Mouse (Mus musculus) CH12.LX (cell line): Measurements from ENCODE around the gene Kidins220. TPM values are rescaled to one million over a fixed set of nuclear protein-coding genes. Genes with fewer than 3 reads are reported as not detected.

Experiments
- DNase-seq: peaks from one replicate; pipeline ENCODE4 v3.0.0-alpha.2; 2013; ENCODE audit errors: extremely low read depth
- H3K27ac ChIP-seq: 2 replicates; pipeline ENCODE4 v1.5.1; 2012; ENCODE audit warnings: low read depth, mild to moderate bottlenecking, control low read depth, moderate library complexity; ENCODE audit not compliant: insufficient read depth
- H3K27me3 ChIP-seq: replicated peaks from 2 replicates; pipeline ENCODE3; 2012; ENCODE audit warnings: inconsistent platforms
- H3K36me3 ChIP-seq, 2 experiments: replicated peaks in 1 of 2; 2 replicates each; pipeline versions ENCODE3 to v1.6.1; 2012; ENCODE audit warnings: inconsistent platforms in 1 of 2, low read length in 1 of 2, mild to moderate bottlenecking in 1 of 2, mixed read lengths in 1 of 2, moderate library complexity in 1 of 2; ENCODE audit not compliant: control insufficient read depth in 1 of 2, insufficient read depth in 1 of 2
- H3K4me1 ChIP-seq, 2 experiments: 2 replicates each; pipeline ENCODE4 v1.6.1; 2012; ENCODE audit warnings: inconsistent platforms in 1 of 2, moderate library complexity in 1 of 2; ENCODE audit not compliant: insufficient read depth in 2 of 2, control insufficient read depth in 1 of 2
- H3K4me2 ChIP-seq: 2 replicates; pipeline ENCODE4 v1.6.1; 2012; ENCODE audit warnings: low read depth, mild to moderate bottlenecking, control low read depth; ENCODE audit not compliant: poor library complexity, insufficient read depth, severe bottlenecking
- H3K4me3 ChIP-seq, 3 experiments: fragments of 150-350 bp in 1 of 3; sonication (generic) in 1 of 3; replicated peaks in 1 of 3; 2 replicates each; pipeline versions ENCODE3 to v1.5.1; 2011 to 2012; ENCODE audit warnings: low read depth in 2 of 3, low read length in 2 of 3, mild to moderate bottlenecking in 2 of 3, moderate library complexity in 2 of 3, control low read depth in 1 of 3, improper control_type of control experiment in 1 of 3, inconsistent platforms in 1 of 3, mixed read lengths in 1 of 3; ENCODE audit not compliant: poor library complexity in 1 of 3
- H3K79me2 ChIP-seq: replicated peaks from 2 replicates; pipeline ENCODE4 v1.6.1; 2012; ENCODE audit warnings: mild to moderate bottlenecking, moderate library complexity; ENCODE audit not compliant: control insufficient read depth, poor library complexity, insufficient read depth, severe bottlenecking; ENCODE audit errors: extremely low read depth
- H3K9ac ChIP-seq: 2 replicates; pipeline ENCODE4 v1.6.1; 2012; ENCODE audit warnings: low read depth, mild to moderate bottlenecking, control low read depth, moderate library complexity; ENCODE audit not compliant: insufficient read depth
- H3K9me3 ChIP-seq: replicated peaks from 2 replicates; pipeline ENCODE3; 2012; ENCODE audit warnings: low read length, inconsistent platforms, mixed read lengths
- BHLHE40 ChIP-seq: IDR thresholded peaks from 2 replicates; pipeline ENCODE4 v1.6.1; 2011; ENCODE audit warnings: mild to moderate bottlenecking, low read depth, low read length, improper control_type of control experiment
- E2F4 ChIP-seq: IDR thresholded peaks from 2 replicates; pipeline ENCODE4 v1.6.1; 2011; ENCODE audit warnings: low read depth, low read length, improper control_type of control experiment; ENCODE audit not compliant: insufficient replicate concordance
- ELF1 ChIP-seq: IDR thresholded peaks from 2 replicates; pipeline ENCODE4 v1.6.1; 2014; ENCODE audit warnings: low read depth, mild to moderate bottlenecking, inconsistent platforms, low read length, improper control_type of control experiment
- ETS1 ChIP-seq: conservative IDR thresholded peaks from 2 replicates; pipeline ENCODE4 v1.6.1; 2012; ENCODE audit warnings: low read depth, mild to moderate bottlenecking, inconsistent platforms, low read length, improper control_type of control experiment, moderate library complexity
- HCFC1 ChIP-seq: IDR thresholded peaks from 2 replicates; pipeline ENCODE4 v1.6.1; 2012; ENCODE audit warnings: low read depth, mild to moderate bottlenecking, inconsistent platforms, low read length, improper control_type of control experiment
- JUN ChIP-seq: IDR thresholded peaks from 2 replicates; pipeline ENCODE4 v1.6.1; 2011; ENCODE audit warnings: low read depth, mild to moderate bottlenecking, low read length, improper control_type of control experiment, moderate library complexity; ENCODE audit not compliant: insufficient read depth
- KAT2A ChIP-seq: IDR thresholded peaks from 2 replicates; pipeline ENCODE4 v1.6.1; 2012; ENCODE audit warnings: low read length, improper control_type of control experiment, inconsistent platforms; ENCODE audit not compliant: insufficient replicate concordance
- MAX ChIP-seq: IDR thresholded peaks from 2 replicates; pipeline ENCODE4 v1.6.1; 2011; ENCODE audit warnings: low read length, improper control_type of control experiment
- MXI1 ChIP-seq: IDR thresholded peaks from 2 replicates; pipeline ENCODE4 v1.6.1; 2011; ENCODE audit warnings: mild to moderate bottlenecking, low read depth, low read length, improper control_type of control experiment
- NELFE ChIP-seq: IDR thresholded peaks from 2 replicates; pipeline ENCODE4 v1.6.1; 2011; ENCODE audit warnings: low read depth, low read length, improper control_type of control experiment
- NRF1 ChIP-seq: IDR thresholded peaks from 2 replicates; pipeline ENCODE4 v1.6.1; 2014; ENCODE audit warnings: low read depth, mild to moderate bottlenecking, inconsistent platforms, low read length, improper control_type of control experiment, moderate library complexity
- POLR2A ChIP-seq: IDR thresholded peaks from 2 replicates; pipeline ENCODE4 v1.6.1; 2011; ENCODE audit warnings: low read depth, mild to moderate bottlenecking, improper control_type of control experiment, low read length
- RAD21 ChIP-seq: IDR thresholded peaks from 2 replicates; pipeline ENCODE4 v1.6.1; 2011; ENCODE audit warnings: low read depth, mild to moderate bottlenecking, low read length, improper control_type of control experiment, moderate library complexity
- RCOR1 ChIP-seq: conservative IDR thresholded peaks from 2 replicates; pipeline ENCODE4 v1.6.1; 2012; ENCODE audit warnings: low read depth, mild to moderate bottlenecking, inconsistent platforms, low read length, improper control_type of control experiment
- TBP ChIP-seq: conservative IDR thresholded peaks from 2 replicates; pipeline ENCODE4 v1.6.1; 2011; ENCODE audit warnings: low read depth, low read length, improper control_type of control experiment
- UBTF ChIP-seq: IDR thresholded peaks from 2 replicates; pipeline ENCODE4 v1.6.1; 2012; ENCODE audit warnings: low read depth, mild to moderate bottlenecking, inconsistent platforms, low read length, improper control_type of control experiment, moderate library complexity
- USF1 ChIP-seq: IDR thresholded peaks from 2 replicates; pipeline ENCODE4 v1.6.1; 2014; ENCODE audit warnings: low read depth, mild to moderate bottlenecking, inconsistent platforms, low read length, improper control_type of control experiment
- USF2 ChIP-seq: conservative IDR thresholded peaks from 2 replicates; pipeline ENCODE4 v1.6.1; 2011; ENCODE audit warnings: low read depth, low read length, improper control_type of control experiment
- ZC3H11A ChIP-seq: IDR thresholded peaks from 2 replicates; pipeline ENCODE4 v1.6.1; 2012; ENCODE audit warnings: low read depth, mild to moderate bottlenecking, inconsistent platforms, low read length, improper control_type of control experiment
- dilution Hi-C: fragments of 300-500 bp; cut with MboI; formaldehyde crosslinking; loops from 2 replicates; pipeline ENCODE4 v1.14.3; 2020; ENCODE audit warnings: low sequenced_read_pairs; ENCODE audit not compliant: extremely low pct_unique_long_range_greater_than_20kb, extremely low pct_ligation_motif_present
- in situ Hi-C: fragments of 300-500 bp; cut with MboI; formaldehyde crosslinking; loops from 3 replicates; pipeline ENCODE4 v1.14.3; 2019; ENCODE audit warnings: low sequenced_read_pairs, low pct_ligation_motif_present, low pct_unique_long_range_greater_than_20kb, mixed read lengths
- polyA plus RNA-seq: library from polyadenylated mRNA; unstranded; fragments of >175 nt; gene quantifications from 2 replicates; pipeline ENCODE4 v1.2.1, GENCODE M21; 2012; ENCODE audit warnings: low read depth; ENCODE audit not compliant: insufficient read length
- total RNA-seq, 2 experiments: library from RNA; depleted of rRNA; stranded (reverse); fragments of 300-350 nt in 1 of 2; fragments of >200 nt in 1 of 2; gene quantifications; 2 replicates each; pipeline ENCODE4 v1.2.3; 2012 to 2014

Gene Kidins220
- total and polyA plus RNA-seq, 3 experiments: 32.4 to 47.8 (median 39.4) TPM

DNA sequence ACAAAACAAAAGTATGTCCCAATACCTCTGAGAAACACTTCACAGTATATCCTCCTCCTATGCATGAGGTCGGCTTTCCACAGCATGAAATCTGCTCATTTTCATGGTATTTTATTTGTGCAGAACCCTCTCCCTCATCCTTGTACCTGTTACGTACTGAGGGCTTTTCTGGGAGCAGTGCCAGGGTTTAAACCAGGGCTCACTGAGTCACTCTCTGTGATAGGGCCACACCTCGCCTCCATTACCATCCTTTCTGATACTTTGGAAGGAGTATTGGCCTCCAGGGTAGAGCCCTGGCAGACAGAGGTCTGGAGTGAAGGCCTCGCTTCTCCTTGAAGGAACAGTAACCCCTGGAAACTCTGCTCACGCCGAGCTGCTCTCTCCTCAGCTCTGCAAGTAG, 30.6 kb downstream of the Kidins220 start:
- no peaks in the 10 kb centered on the region for H3K79me2 ChIP-seq
- no peak for DNase-seq
- in situ Hi-C loops: no loop called here
- no peaks in the 10 kb centered on the region for H3K4me1 ChIP-seq
- no peaks in the 10 kb centered on the region for H3K9me3 ChIP-seq
- H3K4me3 ChIP-seq: no peak overlapping the region
- TF ChIP-seq TBP (no peak), ZC3H11A (no peak), USF1 (no peak), UBTF (no peak), HCFC1 (no peak), ELF1 (no peak), POLR2A (no peak), E2F4 (no peak), KAT2A (no peak), USF2 (no peak), MAX (no peak), MXI1 (no peak), NELFE (no peak), JUN (no peak)
- no peak overlapping the region for H3K9ac ChIP-seq
- H3K27ac ChIP-seq: no peak overlapping the region
- H3K36me3 ChIP-seq: peaks cover 57 to 85% of the 10 kb centered on the region in 2 experiments
- dilution Hi-C loops: no loop called here
- H3K4me2 ChIP-seq: no peak overlapping the region
- H3K27me3 ChIP-seq: no peaks in the 10 kb centered on the region

DNA sequence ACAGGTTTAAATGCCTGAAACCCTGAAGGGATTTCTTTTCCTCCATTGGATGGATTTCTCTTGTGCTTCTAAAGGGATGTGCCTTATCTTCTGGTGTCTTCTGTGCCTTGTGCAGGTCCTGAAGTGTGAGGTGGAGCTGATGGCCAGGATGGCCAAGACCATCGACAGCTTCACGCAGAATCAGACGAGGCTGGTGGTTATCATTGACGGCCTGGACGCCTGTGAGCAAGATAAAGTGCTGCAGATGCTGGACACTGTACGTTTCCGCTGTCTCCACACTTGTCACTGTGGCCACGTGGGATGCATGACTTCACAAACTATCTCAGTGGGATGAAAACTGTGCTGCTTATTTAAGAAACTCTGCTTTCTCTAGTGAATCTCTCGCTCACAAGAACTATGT, 35.2 kb downstream of the Kidins220 start:
- no peak overlapping the region for H3K4me2 ChIP-seq
- H3K79me2 ChIP-seq: no peaks in the 10 kb centered on the region
- peaks cover 57 to 86% of the 10 kb centered on the region in 2 experiments for H3K36me3 ChIP-seq
- TF ChIP-seq MAX (no peak), ELF1 (no peak), ZC3H11A (no peak), RCOR1 (no peak), ETS1 (no peak), USF1 (no peak), RAD21 (no peak), UBTF (no peak), BHLHE40 (no peak), NRF1 (no peak)
- TF ChIP-seq, all 38 proteins: peak for 0
- H3K27me3 ChIP-seq: no peaks in the 10 kb centered on the region
- in situ Hi-C loops (no loop called here), dilution Hi-C loops (no loop called here)
- DNase-seq: no peak
- no peak overlapping the region for H3K27ac ChIP-seq
- no peak overlapping the region for H3K9ac ChIP-seq
- H3K9me3 ChIP-seq: no peaks in the 10 kb centered on the region
- H3K4me3 ChIP-seq: no peak overlapping the region
- H3K4me1 ChIP-seq: no peaks in the 10 kb centered on the region
